Comparison of ENCODE assay signal across 7 mouse cellular contexts in genomic region chr1:69656929-69657328, GRCm38 (mm10). TPM values are rescaled to one million over a fixed set of nuclear protein-coding genes. Genes with fewer than 3 reads are reported as not detected.
DNase-seq lines count a peak whose midpoint lies in the region.

No protein-coding gene starts in this region.

- intact Hi-C loops in heart, postnatal 10 days (cut with DNase I), result no loop called here

- peak; percentile 77 for DNase-seq in 416B (ENCODE audit: low read depth)
- peak; percentile 56 for DNase-seq in CD4-positive, CD25-positive, alpha-beta regulatory T cell, adult 2 months (ENCODE audit: low read depth, low spot score)
- DNase-seq in heart, postnatal 10 days, result peak; percentile 18 to 23
- DNase-seq in lung, postnatal 36 days, result peak; percentile 15
- peak; percentile 58 for DNase-seq in thymus, postnatal 4 days
- no peak for DNase-seq in cerebellum, postnatal 36 days
- DNase-seq in cerebellum, postnatal 25 days, result no peak

RNA-seq across cellular contexts. Expression of gene Ikzf2, which starts 30.1 kb away (rescaled TPM):
- total RNA-seq in heart, postnatal 10 days (2021), result 1 to 10 TPM; 2.8 to 5.4 TPM

Comparison
In these comparisons a context has a peak if more than half of its experiments do, and no peak if none do; other contexts are left out.
1. DNase-seq: peak in 416B (single experiment), CD4-positive, CD25-positive, alpha-beta regulatory T cell, adult 2 months (single experiment), heart, postnatal 10 days (2 of 2), lung, postnatal 36 days (single experiment) and thymus, postnatal 4 days (single experiment); none in cerebellum, postnatal 36 days (0 of 2) and cerebellum, postnatal 25 days (0 of 2).